Mouse (Mus musculus) heart, embryonic 11.5 days (tissue): Measurements from ENCODE around the gene Nthl1. TPM values are rescaled to one million over a fixed set of nuclear protein-coding genes. Genes with fewer than 3 reads are reported as not detected.

Experiments
- ATAC-seq: fragments of 200-750 bp; cut with Nextera tagmentation; replicated peaks from 2 replicates; pipeline ENCODE4 v1.8.0; 2017; ENCODE audit warnings: moderate library complexity; ENCODE audit not compliant: insufficient number of reproducible peaks, low FRiP score, low TSS enrichment
- H3K27ac ChIP-seq: fragments of 300-500 bp; sonication (generic); 2 replicates; pipeline ENCODE4 v1.5.1; 2014; ENCODE audit warnings: mild to moderate bottlenecking, low read depth, low read length
- H3K27me3 ChIP-seq: fragments of 300-500 bp; sonication (generic); 2 replicates; pipeline ENCODE4 v1.6.1; 2014; ENCODE audit warnings: mild to moderate bottlenecking, low read length, mixed read lengths; ENCODE audit not compliant: control insufficient read depth, insufficient read depth
- H3K36me3 ChIP-seq: fragments of 300-500 bp; sonication (generic); 2 replicates; pipeline ENCODE4 v1.6.1; 2014; ENCODE audit warnings: mild to moderate bottlenecking, low read length, moderate library complexity, mixed read lengths; ENCODE audit not compliant: control insufficient read depth, insufficient read depth
- H3K4me1 ChIP-seq: fragments of 300-500 bp; sonication (generic); 2 replicates; pipeline ENCODE4 v1.6.1; 2014; ENCODE audit warnings: low read length; ENCODE audit not compliant: control insufficient read depth, insufficient read depth
- H3K4me2 ChIP-seq: fragments of 300-500 bp; sonication (generic); 2 replicates; pipeline ENCODE4 v1.6.1; 2014; ENCODE audit warnings: mild to moderate bottlenecking, moderate library complexity
- H3K4me3 ChIP-seq: fragments of 300-500 bp; sonication (generic); 2 replicates; pipeline ENCODE4 v1.5.1; 2014; ENCODE audit warnings: low read depth, low read length
- H3K9ac ChIP-seq: fragments of 300-500 bp; sonication (generic); 2 replicates; pipeline ENCODE4 v1.6.1; 2014; ENCODE audit warnings: mild to moderate bottlenecking, low read depth, low read length, moderate library complexity
- H3K9me3 ChIP-seq: fragments of 300-500 bp; sonication (generic); replicated peaks from 2 replicates; pipeline ENCODE4 v1.6.1; 2016; ENCODE audit warnings: low read length; ENCODE audit not compliant: control insufficient read depth
- WGBS: fragments of 180-500 bp; shearing (Covaris S2); extraction: QIAGEN DNeasy Blood & Tissue Kit; methylation state at CpG from one replicate; pipeline ENCODE4 v1.1.7; 2014; ENCODE audit not compliant: insufficient replicate concordance; 5-methylcytosine and 5-hydroxymethylcytosine counted together
- polyA plus RNA-seq: library from polyadenylated mRNA; unstranded; fragments of >200 nt; fragmentation: Nextera tagmentation; extraction: Ambion mirVana; gene quantifications from 2 replicates; pipeline ENCODE4 v1.2.1, GENCODE M21; 2014

The Nthl1 gene
- polyA plus RNA-seq, 1 experiment from 2014 or later = 9.8 TPM

GRCm38 (mm10) chr17:24595126-24596072, 37.1 kb upstream of the Nthl1 start:
- Histone ChIP-seq H3K4me1 (no peaks in the 10 kb centered on the region), H3K27ac (no peak overlapping the region), H3K9me3 (no peaks in the 10 kb centered on the region), H3K4me3 (no peak overlapping the region), H3K36me3 (peaks cover 64% of the 10 kb centered on the region), H3K9ac (no peak overlapping the region), H3K4me2 (no peak overlapping the region), H3K27me3 (no peaks in the 10 kb centered on the region)
- WGBS = 82% methylated on average over 17 of the region's 17 CpGs
- no peak for ATAC-seq

GRCm38 (mm10) chr17:24596073-24596466, 36.4 kb upstream of the Nthl1 start:
- Histone ChIP-seq H3K9ac (no peak overlapping the region), H3K4me2 (no peak overlapping the region), H3K27ac (no peak overlapping the region), H3K36me3 (peaks cover 64% of the 10 kb centered on the region), H3K27me3 (no peaks in the 10 kb centered on the region), H3K4me1 (no peaks in the 10 kb centered on the region), H3K4me3 (no peak overlapping the region), H3K9me3 (no peaks in the 10 kb centered on the region)
- WGBS = 88% methylated on average over 5 of the region's 5 CpGs
- ATAC-seq = no peak

- Histone ChIP-seq H3K9ac (no peak overlapping the region), H3K9me3 (no peaks in the 10 kb centered on the region), H3K27ac (no peak overlapping the region), H3K36me3 (peaks cover 63% of the 10 kb centered on the region), H3K27me3 (no peaks in the 10 kb centered on the region), H3K4me1 (no peaks in the 10 kb centered on the region), H3K4me2 (no peak overlapping the region), H3K4me3 (no peak overlapping the region)
- WGBS = 87% methylated on average over 19 of the region's 19 CpGs
- no peak for ATAC-seq
Measured at GRCm38 (mm10) chr17:24596471-24597183, 35.9 kb upstream of the Nthl1 start.

GRCm38 (mm10) chr17:24597989-24598388, 34.5 kb upstream of the Nthl1 start:
- WGBS = 83% methylated on average over 3 of the region's 3 CpGs
- H3K27ac ChIP-seq = no peak overlapping the region
- H3K27me3 ChIP-seq = no peaks in the 10 kb centered on the region
- H3K9me3 ChIP-seq = no peaks in the 10 kb centered on the region
- H3K36me3 ChIP-seq = peaks cover 67% of the 10 kb centered on the region
- H3K4me2 ChIP-seq = no peak overlapping the region
- ATAC-seq = no peak
- no peak overlapping the region for H3K9ac ChIP-seq
- no peak overlapping the region for H3K4me3 ChIP-seq
- H3K4me1 ChIP-seq = no peaks in the 10 kb centered on the region

- Histone ChIP-seq H3K4me3 (no peak overlapping the region), H3K4me2 (no peak overlapping the region), H3K9ac (no peak overlapping the region), H3K36me3 (peaks cover 58% of the 10 kb centered on the region), H3K9me3 (no peaks in the 10 kb centered on the region), H3K27me3 (no peaks in the 10 kb centered on the region), H3K4me1 (no peaks in the 10 kb centered on the region), H3K27ac (no peak overlapping the region)
- ATAC-seq = no peak
- 91% methylated on average over 4 of the region's 4 CpGs for WGBS
Measured at GRCm38 (mm10) chr17:24600502-24600901, 32.0 kb upstream of the Nthl1 start.

DNA sequence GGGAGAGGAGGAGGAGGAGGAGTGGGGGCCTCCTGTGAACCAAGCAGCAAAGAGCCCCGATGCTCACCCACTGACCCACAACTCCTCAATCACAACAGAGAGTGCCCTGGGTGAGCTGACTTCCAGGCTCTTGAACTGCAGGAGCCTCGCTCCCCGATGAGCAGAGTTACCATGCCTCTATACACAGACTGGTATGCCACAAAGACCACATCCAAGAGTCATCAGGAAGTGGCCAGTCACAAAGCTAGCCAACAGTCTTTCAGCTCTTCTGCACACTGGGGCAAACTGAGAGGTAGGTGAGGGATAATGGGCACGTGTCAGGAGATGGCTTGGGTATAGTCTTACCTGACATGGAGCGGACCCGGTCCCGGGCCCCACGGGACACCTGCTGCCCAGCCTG, 28.5 kb upstream of the Nthl1 start:
- Histone ChIP-seq H3K36me3 (peaks cover 40% of the 10 kb centered on the region), H3K9me3 (no peaks in the 10 kb centered on the region), H3K4me3 (no peak overlapping the region), H3K27me3 (no peaks in the 10 kb centered on the region; the same call in 1 of the 2 replicates), H3K27ac (no peak overlapping the region), H3K4me1 (no peaks in the 10 kb centered on the region), H3K4me2 (no peak overlapping the region), H3K9ac (no peak overlapping the region)
- ATAC-seq = no peak
- WGBS = 87% methylated on average over 8 of the region's 8 CpGs

DNA sequence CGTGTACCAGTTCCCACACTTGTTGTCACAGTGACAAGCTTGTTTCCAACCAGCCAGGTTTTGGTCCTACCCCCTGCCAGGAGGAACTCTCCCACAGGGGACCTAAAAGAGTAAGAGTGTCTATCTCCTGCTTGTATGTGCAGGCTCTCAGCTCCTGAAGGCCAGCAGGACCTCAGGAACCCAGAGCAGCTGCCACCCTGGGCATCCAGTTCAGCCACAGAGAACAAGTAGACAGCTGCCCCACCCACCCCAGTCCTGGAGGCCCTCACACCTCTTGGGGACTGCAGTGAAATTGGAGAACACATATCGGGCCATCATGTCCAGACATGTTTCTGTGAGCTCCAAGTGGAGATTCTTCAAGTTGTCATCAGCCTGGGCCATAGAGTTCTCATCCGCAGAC, 27.9 kb upstream of the Nthl1 start:
- H3K27ac ChIP-seq = no peak overlapping the region
- H3K4me2 ChIP-seq = no peak overlapping the region
- no peak overlapping the region for H3K9ac ChIP-seq
- ATAC-seq = no peak
- no peaks in the 10 kb centered on the region; the same call in 1 of the 2 replicates for H3K27me3 ChIP-seq
- H3K4me1 ChIP-seq = no peaks in the 10 kb centered on the region
- H3K9me3 ChIP-seq = no peaks in the 10 kb centered on the region
- 73% methylated on average over 3 of the region's 3 CpGs for WGBS
- peaks cover 38% of the 10 kb centered on the region for H3K36me3 ChIP-seq
- no peak overlapping the region for H3K4me3 ChIP-seq

DNA sequence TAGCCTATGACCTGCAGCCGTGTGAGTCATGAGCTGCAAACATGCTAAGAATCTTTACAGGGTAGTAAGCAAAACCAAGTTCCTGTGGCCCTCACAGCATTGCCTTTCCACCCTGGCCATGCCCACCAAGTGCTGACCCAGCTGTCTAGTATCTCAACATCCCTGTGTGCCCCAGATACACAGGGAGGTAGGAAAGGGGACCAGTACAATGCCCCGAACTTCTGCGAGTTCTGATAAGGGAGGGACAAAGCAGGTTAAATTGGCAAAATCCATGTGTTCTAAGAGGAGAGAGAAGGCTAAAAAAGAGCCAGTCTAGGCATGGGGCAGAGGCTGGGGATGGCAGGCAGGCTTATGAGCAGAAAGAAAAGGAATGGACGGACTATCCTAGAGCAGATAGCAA, 24.1 kb upstream of the Nthl1 start:
- WGBS = 79% methylated on average over 4 of the region's 4 CpGs
- Histone ChIP-seq H3K36me3 (peaks cover 25% of the 10 kb centered on the region), H3K4me1 (peaks cover 2% of the 10 kb centered on the region; the same call in 1 of the 2 replicates), H3K4me3 (no peak overlapping the region), H3K9me3 (no peaks in the 10 kb centered on the region), H3K27ac (no peak overlapping the region), H3K27me3 (no peaks in the 10 kb centered on the region; the same call in 1 of the 2 replicates), H3K9ac (no peak overlapping the region; the same call in 1 of the 2 replicates), H3K4me2 (no peak overlapping the region)
- no peak for ATAC-seq
